Mouse (Mus musculus): Measurements from ENCODE around the gene Gps2. TPM values are rescaled to one million over a fixed set of nuclear protein-coding genes. Genes with fewer than 3 reads are reported as not detected.

Gps2 gene
- polyA plus RNA-seq, 1 experiment from 2014 or later: 70.3 TPM

- peak; percentile 93 for ATAC-seq
- Histone ChIP-seq H3K9me3 (replicated peaks; ENCODE audit: control insufficient read depth, low read length, poor library complexity, severe bottlenecking) (no peaks in the 10 kb centered on the region), H3K4me3 (ENCODE audit: low read depth, low read length) (peak within 1 kb of the TSS; percentile 66), H3K36me3 (ENCODE audit: control insufficient read depth, insufficient read depth, low read length) (no peaks in the 10 kb centered on the region), H3K4me2 (ENCODE audit: low read length) (peak within 1 kb of the TSS; percentile 97), H3K4me1 (ENCODE audit: control insufficient read depth, insufficient read depth, low read length) (peaks cover 4% of the 10 kb centered on the region; the same call in 1 of the 2 replicates), H3K9ac (ENCODE audit: low read depth, low read length) (peak within 1 kb of the TSS; percentile 68), H3K27ac (ENCODE audit: low read length) (no peak within 1 kb of the TSS), H3K27me3 (ENCODE audit: control insufficient read depth, insufficient read depth, low read depth, low read length) (peaks cover 19% of the 10 kb centered on the region)
- 1% methylated on average over 33 of the region's 62 CpGs for WGBS
Observed at GRCm38 (mm10) chr11:69935137-69935879, 21.6 kb downstream of the Gps2 start, which contains the start of gene Ybx2. Ybx2 (plus strand) TSS chr11:69935796.

- H3K9me3 ChIP-seq (replicated peaks; ENCODE audit: control insufficient read depth, low read length, poor library complexity, severe bottlenecking): no peaks in the 10 kb centered on the region
- H3K9ac ChIP-seq (ENCODE audit: low read depth, low read length): peak overlapping the region; percentile 68
- H3K4me1 ChIP-seq (ENCODE audit: control insufficient read depth, insufficient read depth, low read length): peaks cover 4% of the 10 kb centered on the region; the same call in 1 of the 2 replicates
- peaks cover 19% of the 10 kb centered on the region for H3K27me3 ChIP-seq (ENCODE audit: control insufficient read depth, insufficient read depth, low read depth, low read length)
- WGBS: 1% methylated on average over 28 of the region's 30 CpGs
- H3K27ac ChIP-seq (ENCODE audit: low read length): no peak overlapping the region
- H3K4me3 ChIP-seq (ENCODE audit: low read depth, low read length): peak overlapping the region; percentile 66
- H3K36me3 ChIP-seq (ENCODE audit: control insufficient read depth, insufficient read depth, low read length): no peaks in the 10 kb centered on the region
- H3K4me2 ChIP-seq (ENCODE audit: low read length): peak overlapping the region; percentile 97
- ATAC-seq: no peak; the same call in 1 of the 2 replicates
Observed at GRCm38 (mm10) chr11:69936156-69936555, 22.5 kb downstream of the Gps2 start.

- 42% methylated on average over 9 of the region's 9 CpGs for WGBS
- ATAC-seq: no peak
- Histone ChIP-seq H3K9me3 (replicated peaks; ENCODE audit: control insufficient read depth, low read length, poor library complexity, severe bottlenecking) (no peaks in the 10 kb centered on the region), H3K9ac (ENCODE audit: low read depth, low read length) (no peak overlapping the region), H3K4me3 (ENCODE audit: low read depth, low read length) (no peak overlapping the region), H3K27ac (ENCODE audit: low read length) (no peak overlapping the region), H3K4me2 (ENCODE audit: low read length) (peak overlapping the region; percentile 97), H3K36me3 (ENCODE audit: control insufficient read depth, insufficient read depth, low read length) (no peaks in the 10 kb centered on the region), H3K27me3 (ENCODE audit: control insufficient read depth, insufficient read depth, low read depth, low read length) (peaks cover 19% of the 10 kb centered on the region), H3K4me1 (ENCODE audit: control insufficient read depth, insufficient read depth, low read length) (peaks cover 4% of the 10 kb centered on the region; the same call in 1 of the 2 replicates)
Observed at GRCm38 (mm10) chr11:69936714-69937347, 23.1 kb downstream of the Gps2 start.

GRCm38 (mm10) chr11:69937385-69937784 lies 23.7 kb downstream of the Gps2 start:
- H3K9me3 ChIP-seq (replicated peaks; ENCODE audit: control insufficient read depth, low read length, poor library complexity, severe bottlenecking): no peaks in the 10 kb centered on the region
- H3K27me3 ChIP-seq (ENCODE audit: control insufficient read depth, insufficient read depth, low read depth, low read length): peaks cover 19% of the 10 kb centered on the region
- no peak for ATAC-seq
- WGBS: 29% methylated on average over 4 of the region's 4 CpGs
- no peak overlapping the region for H3K4me2 ChIP-seq (ENCODE audit: low read length)
- H3K4me1 ChIP-seq (ENCODE audit: control insufficient read depth, insufficient read depth, low read length): peaks cover 4% of the 10 kb centered on the region; the same call in 1 of the 2 replicates
- no peak overlapping the region for H3K9ac ChIP-seq (ENCODE audit: low read depth, low read length)
- H3K4me3 ChIP-seq (ENCODE audit: low read depth, low read length): no peak overlapping the region
- no peaks in the 10 kb centered on the region for H3K36me3 ChIP-seq (ENCODE audit: control insufficient read depth, insufficient read depth, low read length)
- no peak overlapping the region for H3K27ac ChIP-seq (ENCODE audit: low read length)

- Histone ChIP-seq H3K4me3 (ENCODE audit: low read depth, low read length) (no peak overlapping the region), H3K4me2 (ENCODE audit: low read length) (no peak overlapping the region), H3K27ac (ENCODE audit: low read length) (no peak overlapping the region), H3K27me3 (ENCODE audit: control insufficient read depth, insufficient read depth, low read depth, low read length) (peaks cover 19% of the 10 kb centered on the region), H3K4me1 (ENCODE audit: control insufficient read depth, insufficient read depth, low read length) (peaks cover 4% of the 10 kb centered on the region; the same call in 1 of the 2 replicates), H3K9me3 (replicated peaks; ENCODE audit: control insufficient read depth, low read length, poor library complexity, severe bottlenecking) (no peaks in the 10 kb centered on the region), H3K9ac (ENCODE audit: low read depth, low read length) (no peak overlapping the region), H3K36me3 (ENCODE audit: control insufficient read depth, insufficient read depth, low read length) (no peaks in the 10 kb centered on the region)
- no peak for ATAC-seq
- WGBS: 69% methylated on average over 5 of the region's 5 CpGs
Observed at GRCm38 (mm10) chr11:69937834-69938233, 24.1 kb downstream of the Gps2 start.

GRCm38 (mm10) chr11:69938401-69938979 lies 24.8 kb downstream of the Gps2 start:
- no peak overlapping the region for H3K9ac ChIP-seq (ENCODE audit: low read depth, low read length)
- no peaks in the 10 kb centered on the region for H3K36me3 ChIP-seq (ENCODE audit: control insufficient read depth, insufficient read depth, low read length)
- H3K4me3 ChIP-seq (ENCODE audit: low read depth, low read length): no peak overlapping the region
- H3K9me3 ChIP-seq (replicated peaks; ENCODE audit: control insufficient read depth, low read length, poor library complexity, severe bottlenecking): no peaks in the 10 kb centered on the region
- peaks cover 4% of the 10 kb centered on the region; the same call in 1 of the 2 replicates for H3K4me1 ChIP-seq (ENCODE audit: control insufficient read depth, insufficient read depth, low read length)
- H3K27ac ChIP-seq (ENCODE audit: low read length): no peak overlapping the region
- 36% methylated on average over 9 of the region's 9 CpGs for WGBS
- no peak for ATAC-seq
- H3K27me3 ChIP-seq (ENCODE audit: control insufficient read depth, insufficient read depth, low read depth, low read length): peaks cover 19% of the 10 kb centered on the region
- no peak overlapping the region for H3K4me2 ChIP-seq (ENCODE audit: low read length)

- Histone ChIP-seq H3K9me3 (replicated peaks; ENCODE audit: control insufficient read depth, low read length, poor library complexity, severe bottlenecking) (no peaks in the 10 kb centered on the region), H3K4me1 (ENCODE audit: control insufficient read depth, insufficient read depth, low read length) (peaks cover 4% of the 10 kb centered on the region; the same call in 1 of the 2 replicates), H3K4me2 (ENCODE audit: low read length) (no peak overlapping the region), H3K27ac (ENCODE audit: low read length) (no peak overlapping the region), H3K9ac (ENCODE audit: low read depth, low read length) (no peak overlapping the region), H3K36me3 (ENCODE audit: control insufficient read depth, insufficient read depth, low read length) (no peaks in the 10 kb centered on the region), H3K4me3 (ENCODE audit: low read depth, low read length) (no peak overlapping the region), H3K27me3 (ENCODE audit: control insufficient read depth, insufficient read depth, low read depth, low read length) (peaks cover 19% of the 10 kb centered on the region)
- WGBS: 75% methylated on average over 5 of the region's 5 CpGs
- ATAC-seq: no peak
Observed at GRCm38 (mm10) chr11:69939181-69939580, 25.5 kb downstream of the Gps2 start.

GRCm38 (mm10) chr11:69939731-69940130 lies 26.0 kb downstream of the Gps2 start:
- WGBS: 93% methylated on average over 17 of the region's 17 CpGs
- Histone ChIP-seq H3K9ac (ENCODE audit: low read depth, low read length) (no peak overlapping the region), H3K4me3 (ENCODE audit: low read depth, low read length) (no peak overlapping the region), H3K4me2 (ENCODE audit: low read length) (no peak overlapping the region), H3K9me3 (replicated peaks; ENCODE audit: control insufficient read depth, low read length, poor library complexity, severe bottlenecking) (no peaks in the 10 kb centered on the region), H3K36me3 (ENCODE audit: control insufficient read depth, insufficient read depth, low read length) (no peaks in the 10 kb centered on the region), H3K27me3 (ENCODE audit: control insufficient read depth, insufficient read depth, low read depth, low read length) (peaks cover 19% of the 10 kb centered on the region), H3K27ac (ENCODE audit: low read length) (no peak overlapping the region), H3K4me1 (ENCODE audit: control insufficient read depth, insufficient read depth, low read length) (peaks cover 2% of the 10 kb centered on the region; the same call in 1 of the 2 replicates)
- ATAC-seq: no peak

Data from midbrain, embryonic 16.5 days (tissue).